Mouse (Mus musculus) activated CD4-positive, CD25-positive, alpha-beta regulatory T cell, adult 9 weeks (primary cell): ENCODE data around the gene Mal. TPM values are rescaled to one million over a fixed set of nuclear protein-coding genes. Genes with fewer than 3 reads are reported as not detected.

Source experiments
- polyA plus RNA-seq: library from polyadenylated mRNA; unstranded; fragments of 100-300 nt; shearing (Covaris generic); gene quantifications from one replicate; pipeline ENCODE4 v1.2.1, GENCODE M21; 2017

Mal gene
- not detected for polyA plus RNA-seq

GRCm38 (mm10) chr2:127656086-127656720 lies at the start of gene Mal:
Mal (minus strand) TSS chr2:127656695.

DNA sequence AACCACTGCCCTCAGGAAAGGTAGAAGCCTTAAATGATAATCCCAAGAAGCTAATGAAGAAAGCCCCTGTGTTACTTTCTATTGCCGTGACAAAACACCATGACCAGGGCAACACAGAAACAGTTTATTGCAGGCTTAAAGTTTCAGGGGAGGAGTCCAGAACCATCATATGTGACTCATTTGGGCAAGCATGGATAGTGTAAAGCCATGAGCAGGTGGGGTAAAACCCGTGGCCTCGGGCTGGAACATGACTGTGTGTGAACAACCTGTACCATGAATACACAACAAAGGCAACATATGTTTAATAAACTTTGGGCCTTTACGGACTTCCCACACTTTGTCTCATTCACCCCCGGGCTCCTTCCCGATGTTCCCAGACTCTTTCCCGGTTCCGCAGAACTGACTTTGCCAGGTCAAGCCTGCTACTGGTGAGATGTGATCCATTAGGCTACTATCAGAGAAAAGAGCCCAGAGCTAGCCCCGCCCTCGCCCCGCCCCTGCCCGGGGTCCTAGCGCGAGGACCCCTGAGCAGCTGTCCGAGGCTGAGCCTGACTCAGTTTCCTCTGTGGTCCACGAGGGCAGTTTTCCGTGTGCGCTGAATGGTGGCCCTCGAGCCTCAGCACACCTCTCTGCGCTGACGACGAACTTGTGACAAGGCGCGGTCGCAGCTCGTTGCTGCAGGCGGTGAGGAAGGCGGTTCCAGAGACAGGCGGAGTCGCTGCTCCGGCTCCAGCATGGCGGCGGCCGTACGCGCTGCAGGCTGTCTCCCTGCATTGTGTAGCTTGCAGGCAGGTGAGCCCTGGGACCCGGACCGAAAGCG lies 69.6 kb downstream of the Mal start, which contains the start of the genes Zfp661 and Mrps5:
TSS of gene Zfp661 (minus strand) at position 401 of the 820 bp plus-strand sequence.
TSS of gene Mrps5 (plus strand) at position 529 of the 820 bp plus-strand sequence.

Other genes with a start within 250 kb of the Mal start
- gene Gpat2, start 231.5 kb downstream of the Mal start, polyA plus RNA-seq = 0.44 TPM
- 29.8 TPM for gene Fahd2a, start 212.1 kb downstream of the Mal start, polyA plus RNA-seq
- gene Kcnip3, start 134.6 kb downstream of the Mal start, polyA plus RNA-seq = 0.29 TPM
- not detected for gene Prom2, start 115.2 kb downstream of the Mal start, polyA plus RNA-seq
- gene Zfp661, start 69.6 kb downstream of the Mal start, polyA plus RNA-seq = 3.5 TPM
- gene Mrps5, start 69.5 kb downstream of the Mal start, polyA plus RNA-seq = 130 TPM
- not detected for gene Mall, start 73.2 kb upstream of the Mal start, polyA plus RNA-seq
- 0.66 TPM for gene Nphp1, start 132.2 kb upstream of the Mal start, polyA plus RNA-seq
- gene Mtln, start 135.8 kb upstream of the Mal start, polyA plus RNA-seq = 36.8 TPM
- gene Bub1, start 175.2 kb upstream of the Mal start, polyA plus RNA-seq = 3.0 TPM
- gene Acoxl, start 182.2 kb upstream of the Mal start, polyA plus RNA-seq = 0.94 TPM